Mouse (Mus musculus) heart, embryonic 15.5 days (tissue): ENCODE data around the gene Vmn2r59. TPM values are rescaled to one million over a fixed set of nuclear protein-coding genes. Genes with fewer than 3 reads are reported as not detected.
"Not testable (repeated sequence)": the region's sequence is repeated elsewhere in the genome, so short reads cannot be mapped to it uniquely, and the experiment has no call there.

Source experiments
- ATAC-seq: fragments of 200-750 bp; cut with Nextera tagmentation; replicated peaks from 2 replicates; pipeline ENCODE4 v1.8.0; 2017; ENCODE audit warnings: low read depth, moderate TSS enrichment; ENCODE audit not compliant: insufficient number of reproducible peaks, insufficient read depth, low FRiP score
- H3K27ac ChIP-seq: fragments of 300-500 bp; sonication (generic); 2 replicates; pipeline ENCODE4 v1.5.1; 2015; ENCODE audit warnings: mild to moderate bottlenecking, inconsistent platforms
- H3K27me3 ChIP-seq: fragments of 300-500 bp; sonication (generic); 2 replicates; pipeline ENCODE4 v1.6.1; 2015; ENCODE audit warnings: inconsistent platforms
- H3K36me3 ChIP-seq: fragments of 300-500 bp; sonication (generic); 2 replicates; pipeline ENCODE4 v1.6.1; 2015; ENCODE audit warnings: mild to moderate bottlenecking, inconsistent platforms
- H3K4me1 ChIP-seq: fragments of 300-500 bp; sonication (generic); replicated peaks from 2 replicates; pipeline ENCODE4 v1.6.1; 2015; ENCODE audit warnings: inconsistent platforms
- H3K4me2 ChIP-seq: fragments of 300-500 bp; sonication (generic); 2 replicates; pipeline ENCODE4 v1.6.1; 2015; ENCODE audit warnings: inconsistent platforms, mild to moderate bottlenecking, moderate library complexity
- H3K4me3 ChIP-seq: fragments of 300-500 bp; sonication (generic); 2 replicates; pipeline ENCODE4 v1.5.1; 2015; ENCODE audit warnings: mild to moderate bottlenecking, inconsistent platforms
- H3K9ac ChIP-seq: fragments of 300-500 bp; sonication (generic); 2 replicates; pipeline ENCODE4 v1.6.1; 2015; ENCODE audit warnings: mild to moderate bottlenecking, inconsistent platforms
- H3K9me3 ChIP-seq: fragments of 300-500 bp; sonication (generic); replicated peaks from 2 replicates; pipeline ENCODE4 v1.6.1; 2016; ENCODE audit warnings: inconsistent platforms
- WGBS: fragments of 180-500 bp; shearing (Covaris S2); methylation state at CpG from one replicate; pipeline ENCODE4 v1.1.7; 2015; ENCODE audit warnings: mixed read lengths; 5-methylcytosine and 5-hydroxymethylcytosine counted together
- polyA plus RNA-seq: library from polyadenylated mRNA; unstranded; fragments of >200 nt; fragmentation: Nextera tagmentation; extraction: Ambion mirVana; gene quantifications from 2 replicates; pipeline ENCODE4 v1.2.1, GENCODE M21; 2015

Gene Vmn2r59
- not detected in 2 replicates for polyA plus RNA-seq

- no peak for ATAC-seq
- Histone ChIP-seq H3K9me3 (no peaks in the 10 kb centered on the region; the same call in 1 of the 2 replicates), H3K4me3 (no peak within 1 kb of the TSS)
Observed at GRCm38 (mm10) chr7:42058923-42059322, at the start of gene Vmn2r59. TSS of gene Vmn2r59 (minus strand) at chr7:42059023.

GRCm38 (mm10) chr7:42107470-42107869, 48.6 kb upstream of the Vmn2r59 start, which contains the start of gene Vmn2r60:
TSS of gene Vmn2r60 (plus strand) at chr7:42107770.
- Histone ChIP-seq H3K4me3 (no peak within 1 kb of the TSS), H3K9ac (no peak within 1 kb of the TSS), H3K36me3 (no peaks in the 10 kb centered on the region), H3K4me2 (no peak within 1 kb of the TSS), H3K9me3 (no peaks in the 10 kb centered on the region; the same call in 1 of the 2 replicates), H3K27me3 (no peaks in the 10 kb centered on the region), H3K4me1 (no peaks in the 10 kb centered on the region), H3K27ac (no peak within 1 kb of the TSS)
- ATAC-seq = no peak
- WGBS = 73% methylated on average over 2 of the region's 2 CpGs

More at GRCm38 (mm10) chr7:42058923-42059322, at the start of gene Vmn2r59:
- Histone ChIP-seq H3K27me3 (no peaks in the 10 kb centered on the region), H3K4me2 (no peak within 1 kb of the TSS), H3K9ac (no peak within 1 kb of the TSS), H3K27ac (no peak within 1 kb of the TSS), H3K36me3 (no peaks in the 10 kb centered on the region), H3K4me1 (no peaks in the 10 kb centered on the region)

GRCm38 (mm10) chr7:42107061-42107460, 48.2 kb upstream of the Vmn2r59 start:
- not testable (repeated sequence) for ATAC-seq, H3K27me3 ChIP-seq

More at GRCm38 (mm10) chr7:42107061-42107460, 48.2 kb upstream of the Vmn2r59 start:
- not testable (repeated sequence) for H3K9ac ChIP-seq, H3K36me3 ChIP-seq, H3K4me3 ChIP-seq, H3K4me2 ChIP-seq, H3K4me1 ChIP-seq, H3K9me3 ChIP-seq, H3K27ac ChIP-seq
- WGBS = 71% methylated on average over 14 of the region's 14 CpGs

Other genes with a start within 250 kb of the Vmn2r59 start
- not detected in 2 replicates for gene Vmn2r58, start 186.3 kb downstream of the Vmn2r59 start, polyA plus RNA-seq
- 0.01 TPM in 1 of 2 replicates, not detected in the other for gene Vmn2r60, start 48.7 kb upstream of the Vmn2r59 start, polyA plus RNA-seq
- not detected in 2 replicates for gene Vmn2r61, start 201.0 kb upstream of the Vmn2r59 start, polyA plus RNA-seq